Mouse (Mus musculus) left cerebral cortex, adult 8-10 months (tissue): ENCODE data around the gene Ggt6. TPM values are rescaled to one million over a fixed set of nuclear protein-coding genes. Genes with fewer than 3 reads are reported as not detected.

ENCODE experiments used
- DNase-seq, 2 experiments: peaks; one replicate each; pipeline ENCODE4 v3.0.0; 2022; ENCODE audit warnings: low spot score in 2 of 2
- total RNA-seq, 4 experiments: library from RNA; stranded (reverse); gene quantifications; 2 replicates each; pipeline ENCODE4 v1.2.4; 2022

Ggt6 gene
- under 1 TPM in 1 of 4 experiments, not detected in 3; 0.23 TPM for total RNA-seq

- no peak for DNase-seq
Measured at GRCm38 (mm10) chr11:72434963-72435693, at the start of gene Ggt6. Ggt6 (plus strand) TSS chr11:72435526.

- DNase-seq: no peak
Measured at GRCm38 (mm10) chr11:72388113-72388529, 47.2 kb upstream of the Ggt6 start.

- DNase-seq: no peak
Measured at GRCm38 (mm10) chr11:72389407-72390142, 45.8 kb upstream of the Ggt6 start.

GRCm38 (mm10) chr11:72391181-72391580 is 44.1 kb upstream of the Ggt6 start:
- no peak for DNase-seq

GRCm38 (mm10) chr11:72393243-72393642 is 42.1 kb upstream of the Ggt6 start:
- DNase-seq: no peak

- no peak for DNase-seq
Measured at GRCm38 (mm10) chr11:72393669-72394068, 41.7 kb upstream of the Ggt6 start.

GRCm38 (mm10) chr11:72394694-72395093 is 40.6 kb upstream of the Ggt6 start:
- DNase-seq: no peak

GRCm38 (mm10) chr11:72395652-72396051 is 39.7 kb upstream of the Ggt6 start:
- no peak for DNase-seq

GRCm38 (mm10) chr11:72396621-72397020 is 38.7 kb upstream of the Ggt6 start:
- no peak for DNase-seq

- no peak for DNase-seq
Measured at GRCm38 (mm10) chr11:72397072-72397471, 38.3 kb upstream of the Ggt6 start.

- DNase-seq: no peak
Measured at GRCm38 (mm10) chr11:72397811-72398525, 37.4 kb upstream of the Ggt6 start.

- DNase-seq: no peak
Measured at GRCm38 (mm10) chr11:72401068-72401467, 34.3 kb upstream of the Ggt6 start.

GRCm38 (mm10) chr11:72402017-72402416 is 33.3 kb upstream of the Ggt6 start:
- DNase-seq: no peak

GRCm38 (mm10) chr11:72402969-72403368 is 32.4 kb upstream of the Ggt6 start:
- DNase-seq: no peak

- no peak for DNase-seq
Measured at GRCm38 (mm10) chr11:72405532-72405931, 29.8 kb upstream of the Ggt6 start.

GRCm38 (mm10) chr11:72406079-72406675 is 29.1 kb upstream of the Ggt6 start:
- DNase-seq: no peak

GRCm38 (mm10) chr11:72407081-72407480 is 28.2 kb upstream of the Ggt6 start:
- no peak for DNase-seq

- DNase-seq: no peak
Measured at GRCm38 (mm10) chr11:72407574-72407973, 27.8 kb upstream of the Ggt6 start.

- no peak for DNase-seq
Measured at GRCm38 (mm10) chr11:72408451-72409170, 26.7 kb upstream of the Ggt6 start.

- no peak for DNase-seq
Measured at GRCm38 (mm10) chr11:72409649-72410385, 25.5 kb upstream of the Ggt6 start.
